Mouse (Mus musculus) urinary bladder, postnatal 25 days (tissue): ENCODE measurements around the gene Elmod2.

Experiments used
- DNase-seq: peaks from one replicate; pipeline ENCODE4 v3.0.0; 2022; ENCODE audit warnings: low spot score

Elmod2 gene

GRCm38 (mm10) chr8:83274470-83274869, 57.8 kb downstream of the Elmod2 start:
- DNase-seq, result no peak

- DNase-seq, result no peak
Measured at GRCm38 (mm10) chr8:83272464-83272863, 59.8 kb downstream of the Elmod2 start.

GRCm38 (mm10) chr8:83271172-83271571, 61.1 kb downstream of the Elmod2 start:
- no peak for DNase-seq
